Mouse (Mus musculus) lung, embryonic 15.5 days (tissue): Measurements from ENCODE around the gene Syt14. TPM values are rescaled to one million over a fixed set of nuclear protein-coding genes. Genes with fewer than 3 reads are reported as not detected.

Experiments
- ATAC-seq: fragments of 200-750 bp; cut with Nextera tagmentation; 2 replicates; pipeline ENCODE4 v1.8.0; 2017; ENCODE audit warnings: moderate number of reproducible peaks, borderline replicate concordance; ENCODE audit not compliant: low FRiP score, low TSS enrichment; ENCODE audit errors: extremely low read depth
- H3K27ac ChIP-seq: fragments of 300-500 bp; sonication (generic); 2 replicates; pipeline ENCODE4 v1.5.1; 2015; ENCODE audit warnings: moderate library complexity, mild to moderate bottlenecking, inconsistent platforms
- H3K27me3 ChIP-seq: fragments of 300-500 bp; sonication (generic); 2 replicates; pipeline ENCODE4 v1.6.1; 2015; ENCODE audit warnings: inconsistent platforms
- H3K36me3 ChIP-seq: fragments of 300-500 bp; sonication (generic); 2 replicates; pipeline ENCODE4 v1.6.1; 2015; ENCODE audit warnings: inconsistent platforms
- H3K4me1 ChIP-seq: fragments of 300-500 bp; sonication (generic); 2 replicates; pipeline ENCODE4 v1.6.1; 2015; ENCODE audit warnings: inconsistent platforms
- H3K4me2 ChIP-seq: fragments of 300-500 bp; sonication (generic); 2 replicates; pipeline ENCODE4 v1.6.1; 2015; ENCODE audit warnings: inconsistent platforms, mild to moderate bottlenecking, moderate library complexity
- H3K4me3 ChIP-seq: fragments of 300-500 bp; sonication (generic); 2 replicates; pipeline ENCODE4 v1.5.1; 2015; ENCODE audit warnings: mild to moderate bottlenecking, inconsistent platforms
- H3K9ac ChIP-seq: fragments of 300-500 bp; sonication (generic); 2 replicates; pipeline ENCODE4 v1.6.1; 2015; ENCODE audit warnings: inconsistent platforms
- H3K9me3 ChIP-seq: fragments of 300-500 bp; sonication (generic); 2 replicates; pipeline ENCODE4 v1.6.1; 2016; ENCODE audit warnings: inconsistent platforms
- WGBS: fragments of 180-500 bp; shearing (Covaris S2); methylation state at CpG from one replicate; pipeline ENCODE4 v1.1.7; 2015; 5-methylcytosine and 5-hydroxymethylcytosine counted together
- polyA plus RNA-seq: library from polyadenylated mRNA; unstranded; fragments of >200 nt; fragmentation: Nextera tagmentation; extraction: Ambion mirVana; gene quantifications from 2 replicates; pipeline ENCODE4 v1.2.1, GENCODE M21; 2015

Syt14 gene
- polyA plus RNA-seq, 1 experiment from 2014 or later, result 0.93 TPM

DNA sequence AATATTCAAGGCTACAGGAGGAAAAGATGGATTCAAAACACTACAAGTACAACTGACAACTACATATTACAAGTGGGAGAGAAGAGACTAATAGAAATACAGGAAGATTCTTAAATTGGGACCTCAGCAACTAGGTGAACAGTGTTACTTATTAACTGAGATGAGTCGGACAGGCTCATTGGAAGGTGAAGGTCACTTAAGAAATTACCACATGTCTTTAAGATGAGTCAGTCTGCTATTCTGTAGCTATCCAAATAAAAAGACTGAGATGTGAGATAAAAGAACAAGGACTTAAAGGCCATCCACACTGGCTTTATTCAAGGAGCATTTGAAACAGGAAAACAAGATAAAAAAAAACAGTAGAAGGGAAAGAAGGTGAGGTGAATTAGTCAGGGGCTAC is 11.3 kb downstream of the Syt14 start:
- no peak overlapping the region for H3K9ac ChIP-seq
- H3K4me3 ChIP-seq, result no peak overlapping the region
- WGBS, result 34% methylated on average over 1 of the region's 1 CpGs
- H3K4me1 ChIP-seq, result no peaks in the 10 kb centered on the region
- H3K9me3 ChIP-seq, result no peaks in the 10 kb centered on the region
- ATAC-seq, result no peak
- no peak overlapping the region for H3K4me2 ChIP-seq
- no peak overlapping the region for H3K27ac ChIP-seq
- H3K36me3 ChIP-seq, result no peaks in the 10 kb centered on the region
- H3K27me3 ChIP-seq, result no peaks in the 10 kb centered on the region

DNA sequence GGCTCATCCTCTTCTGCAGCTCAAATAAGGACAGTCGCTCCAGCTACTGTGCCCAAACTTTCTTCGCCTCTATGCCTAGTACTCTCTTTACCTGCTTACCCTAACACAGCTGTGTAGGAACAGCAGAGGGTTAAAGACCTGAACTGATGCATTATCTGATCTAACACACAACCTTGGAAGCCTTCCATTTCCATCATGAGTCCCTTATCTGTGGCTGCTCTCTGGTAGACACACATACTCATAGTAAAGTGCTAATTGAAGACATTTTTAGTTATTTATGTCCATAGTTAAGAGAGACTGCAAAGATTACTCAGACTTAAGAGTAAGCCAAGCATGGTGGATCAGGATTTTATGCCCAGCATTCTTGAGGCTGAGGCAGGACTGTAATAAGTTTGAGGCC is 23.2 kb downstream of the Syt14 start:
- H3K27me3 ChIP-seq, result no peaks in the 10 kb centered on the region
- 92% methylated on average over 2 of the region's 2 CpGs for WGBS
- no peak overlapping the region for H3K27ac ChIP-seq
- H3K4me3 ChIP-seq, result no peak overlapping the region
- H3K9me3 ChIP-seq, result no peaks in the 10 kb centered on the region
- no peak overlapping the region for H3K4me2 ChIP-seq
- H3K36me3 ChIP-seq, result no peaks in the 10 kb centered on the region
- no peak for ATAC-seq
- no peaks in the 10 kb centered on the region for H3K4me1 ChIP-seq
- H3K9ac ChIP-seq, result no peak overlapping the region

DNA sequence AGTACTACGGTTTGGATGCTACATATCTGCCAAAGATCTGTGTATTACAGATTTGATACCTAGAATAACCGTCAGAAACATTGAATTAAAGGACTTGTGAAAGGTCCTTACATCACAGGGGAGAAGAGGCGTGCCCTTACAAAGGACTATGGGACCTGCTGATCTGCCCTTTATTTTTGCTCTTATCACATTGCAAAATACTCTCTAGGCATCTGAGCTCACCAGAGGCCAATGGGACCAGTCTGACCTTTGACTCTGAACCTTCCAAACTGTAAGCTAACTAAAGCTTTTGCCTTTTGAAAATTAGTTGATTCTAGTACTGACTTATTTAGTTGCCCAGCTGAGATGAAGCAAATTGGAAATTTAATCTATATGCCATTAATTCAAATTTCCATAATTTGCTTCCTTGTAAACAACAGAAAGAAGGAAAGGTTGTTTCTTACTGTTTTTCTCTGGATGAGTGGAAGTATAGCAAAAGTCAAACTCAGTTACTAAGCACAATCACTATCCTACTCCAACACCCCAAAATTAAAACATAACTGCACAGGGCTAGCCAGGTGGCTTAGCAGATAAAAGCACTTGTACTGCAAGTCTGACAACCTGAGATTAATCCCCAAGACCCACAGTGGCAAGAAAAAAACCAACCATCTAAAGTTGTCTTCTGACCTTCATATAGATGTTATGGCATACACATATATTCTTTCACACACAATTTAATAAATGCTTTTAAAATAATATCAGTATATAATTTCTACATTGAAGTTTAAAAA is 24.4 kb downstream of the Syt14 start:
- H3K4me3 ChIP-seq, result no peak overlapping the region
- H3K27ac ChIP-seq, result no peak overlapping the region
- H3K9ac ChIP-seq, result no peak overlapping the region
- 82% methylated on average over 3 of the region's 3 CpGs for WGBS
- H3K9me3 ChIP-seq, result no peaks in the 10 kb centered on the region
- no peak overlapping the region for H3K4me2 ChIP-seq
- H3K36me3 ChIP-seq, result no peaks in the 10 kb centered on the region
- ATAC-seq, result no peak
- H3K27me3 ChIP-seq, result no peaks in the 10 kb centered on the region
- H3K4me1 ChIP-seq, result no peaks in the 10 kb centered on the region

DNA sequence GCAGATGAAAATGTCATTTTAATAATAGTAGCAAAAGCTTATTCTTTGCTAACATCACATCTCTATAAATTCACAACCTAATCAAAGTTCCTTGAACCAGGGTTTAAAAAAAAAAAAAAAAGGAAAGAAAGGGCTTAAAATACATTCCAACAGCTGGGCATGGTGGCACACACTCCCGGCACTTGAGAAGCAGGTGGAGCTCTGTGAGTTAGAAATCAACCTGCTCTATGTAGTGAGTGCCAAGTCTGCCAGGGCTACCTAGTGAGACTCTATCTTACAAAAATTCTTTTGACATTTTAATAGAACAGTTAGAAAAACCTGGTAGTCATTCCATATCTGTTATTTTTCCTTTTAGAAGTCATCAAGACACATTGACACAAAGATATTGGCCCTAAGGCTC is 31.0 kb downstream of the Syt14 start:
- 64% methylated on average over 1 of the region's 1 CpGs for WGBS
- no peaks in the 10 kb centered on the region for H3K27me3 ChIP-seq
- H3K36me3 ChIP-seq, result no peaks in the 10 kb centered on the region
- H3K9ac ChIP-seq, result no peak overlapping the region
- H3K27ac ChIP-seq, result no peak overlapping the region
- H3K4me3 ChIP-seq, result no peak overlapping the region
- no peaks in the 10 kb centered on the region for H3K4me1 ChIP-seq
- no peak for ATAC-seq
- H3K9me3 ChIP-seq, result no peaks in the 10 kb centered on the region
- H3K4me2 ChIP-seq, result no peak overlapping the region

DNA sequence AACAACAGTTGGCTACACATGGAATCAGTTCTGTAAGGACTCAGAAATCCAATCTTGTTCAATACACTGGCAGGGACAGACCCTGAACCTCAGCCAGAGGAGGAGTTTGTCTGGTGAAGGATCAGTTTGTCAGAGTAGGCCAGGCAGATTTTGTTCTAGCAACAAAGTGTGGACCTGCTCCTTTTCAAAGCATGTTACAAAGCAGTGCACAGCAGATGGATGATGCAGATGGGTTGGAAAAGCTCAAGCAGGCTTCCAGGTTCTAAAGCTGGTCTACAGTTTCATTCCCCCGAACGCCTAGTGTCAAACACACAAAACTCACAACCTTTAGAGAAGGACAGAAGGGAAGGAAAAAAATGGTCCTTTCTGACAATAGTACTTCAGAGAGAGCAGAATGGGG is 31.6 kb downstream of the Syt14 start:
- no peaks in the 10 kb centered on the region for H3K4me1 ChIP-seq
- no peaks in the 10 kb centered on the region for H3K36me3 ChIP-seq
- no peak overlapping the region for H3K4me2 ChIP-seq
- H3K9ac ChIP-seq, result no peak overlapping the region
- WGBS, result 90% methylated on average over 2 of the region's 2 CpGs
- no peak overlapping the region for H3K27ac ChIP-seq
- ATAC-seq, result no peak
- H3K27me3 ChIP-seq, result no peaks in the 10 kb centered on the region
- no peak overlapping the region for H3K4me3 ChIP-seq
- no peaks in the 10 kb centered on the region for H3K9me3 ChIP-seq

DNA sequence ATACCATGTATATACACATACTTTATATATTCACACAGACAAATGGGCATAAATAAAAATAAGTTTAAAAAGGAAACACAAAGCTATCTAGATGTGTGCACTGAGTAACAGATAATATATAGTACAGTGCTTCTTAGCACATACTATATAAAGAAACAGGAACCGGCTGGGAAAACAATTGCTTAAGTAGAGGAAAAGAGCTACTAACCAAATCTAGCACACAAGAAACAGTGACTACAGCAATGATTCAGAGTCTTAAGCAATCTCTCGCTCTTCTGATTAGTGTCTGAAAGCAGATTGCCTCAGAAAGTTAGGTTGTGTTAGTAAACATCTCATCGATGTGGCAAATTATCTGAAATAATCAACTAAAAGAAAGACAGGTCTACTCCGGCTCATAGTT is 33.3 kb downstream of the Syt14 start:
- H3K4me1 ChIP-seq, result no peaks in the 10 kb centered on the region
- 76% methylated on average over 4 of the region's 4 CpGs for WGBS
- no peaks in the 10 kb centered on the region for H3K36me3 ChIP-seq
- no peak overlapping the region for H3K9ac ChIP-seq
- H3K4me3 ChIP-seq, result no peak overlapping the region
- H3K4me2 ChIP-seq, result no peak overlapping the region
- H3K27me3 ChIP-seq, result no peaks in the 10 kb centered on the region
- no peak overlapping the region for H3K27ac ChIP-seq
- ATAC-seq, result no peak
- no peaks in the 10 kb centered on the region for H3K9me3 ChIP-seq

DNA sequence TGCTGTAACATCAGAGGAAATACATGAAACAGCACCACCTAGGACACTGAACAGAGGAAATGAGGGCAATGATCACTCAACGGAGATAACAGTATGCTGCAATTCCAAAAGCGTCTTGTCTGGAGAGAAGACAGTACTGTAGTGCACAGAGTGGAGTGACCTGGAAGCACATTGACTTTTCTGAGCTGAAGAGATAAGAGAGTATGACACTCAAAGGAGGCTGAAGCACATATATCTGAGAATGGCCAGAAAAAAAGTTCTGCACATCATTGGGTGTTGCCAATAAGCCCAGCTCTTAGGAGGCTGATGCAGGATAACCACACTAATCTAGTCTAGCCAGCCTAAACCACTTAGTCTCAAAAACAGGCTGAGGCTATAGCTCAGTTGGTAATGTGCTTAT is 34.0 kb downstream of the Syt14 start:
- no peak overlapping the region for H3K4me2 ChIP-seq
- 64% methylated on average over 2 of the region's 2 CpGs for WGBS
- peak; percentile 49; the same call in 1 of the 2 replicates for ATAC-seq
- no peaks in the 10 kb centered on the region for H3K27me3 ChIP-seq
- no peak overlapping the region for H3K4me3 ChIP-seq
- no peaks in the 10 kb centered on the region for H3K9me3 ChIP-seq
- H3K27ac ChIP-seq, result no peak overlapping the region
- H3K4me1 ChIP-seq, result no peaks in the 10 kb centered on the region
- H3K9ac ChIP-seq, result no peak overlapping the region
- H3K36me3 ChIP-seq, result no peaks in the 10 kb centered on the region

DNA sequence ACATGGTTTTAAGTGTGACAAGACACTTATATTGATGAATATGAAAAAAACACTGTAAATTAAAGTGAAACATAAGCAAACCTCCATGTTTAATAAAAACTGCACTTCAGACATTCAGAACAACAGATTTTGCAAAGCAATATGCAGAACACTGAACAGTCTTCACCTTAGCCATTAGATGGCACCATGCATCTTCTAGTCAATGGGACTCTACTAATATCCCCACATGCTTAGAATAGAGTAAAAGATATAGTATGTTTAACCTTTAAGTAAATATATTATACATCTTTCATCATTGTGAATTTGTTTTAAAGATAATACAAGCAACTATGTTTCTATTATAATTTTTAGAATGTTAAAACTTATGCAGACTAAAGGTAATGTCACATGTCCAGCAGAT is 34.7 kb downstream of the Syt14 start:
- Histone ChIP-seq H3K4me3 (no peak overlapping the region), H3K9me3 (no peaks in the 10 kb centered on the region), H3K27ac (no peak overlapping the region), H3K36me3 (no peaks in the 10 kb centered on the region), H3K4me1 (no peaks in the 10 kb centered on the region), H3K9ac (no peak overlapping the region), H3K4me2 (no peak overlapping the region), H3K27me3 (no peaks in the 10 kb centered on the region)
- no peak for ATAC-seq

DNA sequence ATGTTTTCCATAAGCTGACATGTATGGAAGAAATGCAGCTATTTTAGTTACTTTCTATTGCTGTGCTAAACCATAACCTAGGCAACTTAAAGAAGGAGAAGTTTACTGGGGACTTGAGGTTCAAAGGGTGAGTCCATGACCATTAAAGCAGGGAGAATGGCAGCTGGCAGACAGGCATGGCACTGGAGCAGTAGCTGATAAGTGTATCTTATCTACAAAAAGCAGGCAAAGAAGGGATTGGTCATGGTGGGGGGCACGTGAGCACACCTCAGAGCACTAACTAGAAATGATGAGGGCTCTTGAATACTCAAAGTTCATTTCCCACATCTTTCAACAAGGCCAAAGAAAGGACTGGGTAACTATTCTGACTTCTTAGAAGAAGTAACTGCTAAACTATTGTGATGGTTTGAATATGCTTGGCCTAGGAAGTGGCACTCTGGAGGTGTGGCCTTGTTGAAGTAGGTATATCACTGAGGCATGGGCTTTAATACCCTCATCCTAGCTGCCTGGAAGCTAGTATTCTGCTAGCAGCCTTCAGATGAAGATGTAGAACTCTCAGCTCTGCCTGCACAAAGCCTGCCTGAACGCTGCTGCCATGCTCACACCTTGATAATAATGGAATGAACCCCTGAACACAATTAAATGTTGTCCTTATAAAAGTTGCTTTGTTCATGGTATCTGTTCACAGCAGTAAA is 41.2 kb downstream of the Syt14 start:
- WGBS, result 77% methylated on average over 2 of the region's 2 CpGs
- no peaks in the 10 kb centered on the region for H3K9me3 ChIP-seq
- no peak overlapping the region for H3K9ac ChIP-seq
- no peak overlapping the region for H3K4me3 ChIP-seq
- H3K4me1 ChIP-seq, result no peaks in the 10 kb centered on the region
- H3K36me3 ChIP-seq, result no peaks in the 10 kb centered on the region
- no peak overlapping the region for H3K27ac ChIP-seq
- no peak overlapping the region for H3K4me2 ChIP-seq
- ATAC-seq, result no peak
- H3K27me3 ChIP-seq, result no peaks in the 10 kb centered on the region

DNA sequence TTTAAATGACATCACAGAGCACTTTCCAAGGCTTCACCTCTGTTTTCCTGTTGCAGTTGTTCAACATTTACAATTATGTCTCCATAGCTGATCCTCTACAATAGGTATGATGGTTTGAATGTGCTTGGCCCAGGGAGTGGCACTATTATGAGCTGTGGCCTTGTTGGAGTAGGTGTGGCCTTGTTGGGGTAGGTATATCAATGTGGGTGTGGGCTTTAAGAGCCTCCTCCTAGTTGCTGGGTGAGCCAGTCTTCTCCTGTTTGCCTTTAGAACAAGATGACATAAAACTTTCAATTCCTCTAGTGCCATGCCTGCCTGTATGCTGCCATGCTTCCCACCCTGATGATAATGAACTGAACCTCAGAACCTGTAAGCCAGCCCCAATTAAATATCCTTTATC is 42.1 kb downstream of the Syt14 start:
- Histone ChIP-seq H3K9ac (no peak overlapping the region), H3K36me3 (no peaks in the 10 kb centered on the region), H3K4me1 (no peaks in the 10 kb centered on the region), H3K27me3 (no peaks in the 10 kb centered on the region), H3K9me3 (no peaks in the 10 kb centered on the region), H3K4me3 (no peak overlapping the region), H3K27ac (no peak overlapping the region), H3K4me2 (no peak overlapping the region)
- no peak; the same call in 1 of the 2 replicates for ATAC-seq

DNA sequence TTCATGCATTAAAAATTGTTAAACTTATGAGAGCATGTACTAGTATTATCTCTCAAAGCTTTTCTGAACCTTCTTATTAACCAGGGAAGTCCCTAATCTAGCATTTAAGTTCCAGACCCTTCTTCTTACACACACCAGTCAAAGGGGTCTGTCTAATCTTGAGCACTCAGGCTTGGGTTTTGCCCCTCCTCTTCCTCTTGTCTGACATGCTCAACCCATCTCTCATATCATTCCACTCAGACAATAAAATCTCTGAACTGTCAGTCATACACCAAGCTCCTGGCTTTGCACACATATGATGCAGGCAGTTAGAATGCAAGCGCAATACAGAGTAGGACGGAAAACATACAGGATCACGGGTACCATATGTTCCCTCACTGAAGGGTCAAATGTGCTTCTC is 48.4 kb downstream of the Syt14 start:
- no peaks in the 10 kb centered on the region for H3K4me1 ChIP-seq
- 84% methylated on average over 3 of the region's 3 CpGs for WGBS
- H3K36me3 ChIP-seq, result no peaks in the 10 kb centered on the region
- H3K9ac ChIP-seq, result no peak overlapping the region
- H3K4me2 ChIP-seq, result no peak overlapping the region
- no peak overlapping the region for H3K4me3 ChIP-seq
- no peaks in the 10 kb centered on the region for H3K27me3 ChIP-seq
- H3K27ac ChIP-seq, result no peak overlapping the region
- H3K9me3 ChIP-seq, result no peaks in the 10 kb centered on the region
- ATAC-seq, result no peak

DNA sequence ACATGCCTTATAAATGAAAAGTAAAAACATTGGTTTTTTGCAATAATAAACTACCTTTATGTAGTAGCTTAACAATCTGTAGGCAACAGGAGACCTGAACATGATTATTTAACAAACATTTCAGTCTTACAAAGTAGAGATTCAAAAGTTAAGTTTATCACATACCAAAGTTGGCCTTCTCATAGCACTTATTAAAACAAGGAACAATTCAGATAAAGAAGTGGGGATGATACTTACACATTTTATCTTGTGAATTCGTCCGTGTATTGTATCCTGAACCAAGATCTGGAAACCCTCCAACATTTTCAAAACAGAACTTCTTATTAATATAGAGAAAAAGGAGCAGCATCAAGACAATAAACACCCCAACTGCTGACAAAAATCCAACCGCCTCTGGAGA is 49.1 kb downstream of the Syt14 start:
- Histone ChIP-seq H3K9me3 (no peaks in the 10 kb centered on the region), H3K4me3 (no peak overlapping the region), H3K9ac (no peak overlapping the region), H3K27ac (no peak overlapping the region), H3K27me3 (no peaks in the 10 kb centered on the region), H3K36me3 (no peaks in the 10 kb centered on the region), H3K4me1 (no peaks in the 10 kb centered on the region), H3K4me2 (no peak overlapping the region)
- WGBS, result 46% methylated on average over 3 of the region's 3 CpGs
- no peak for ATAC-seq
